Mouse (Mus musculus) natural killer cell, adult 2 months (primary cell): ENCODE results near the gene Hsd11b2.

Source experiments
- DNase-seq, 2 experiments: peaks; one replicate each; pipeline ENCODE4 v3.0.0; 2022; ENCODE audit warnings: low spot score in 2 of 2

Gene Hsd11b2

DNA sequence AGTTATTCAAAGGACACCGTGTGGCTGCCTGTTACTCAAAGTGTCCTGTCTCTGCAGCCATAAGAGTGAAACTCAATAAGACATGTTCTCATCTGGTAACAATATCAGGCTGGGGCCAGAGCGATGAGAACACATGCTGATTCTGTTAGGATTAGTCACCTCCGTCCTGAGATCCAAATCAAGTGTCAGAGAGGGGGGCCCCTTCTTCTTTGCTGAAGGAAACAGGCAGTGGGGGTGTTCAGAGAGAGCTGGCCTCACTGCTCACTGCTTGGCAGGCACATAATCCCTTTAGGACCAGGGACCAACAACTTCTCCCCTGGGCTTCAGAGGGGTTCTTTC, 34.6 kb upstream of the Hsd11b2 start:
- no peak for DNase-seq

DNA sequence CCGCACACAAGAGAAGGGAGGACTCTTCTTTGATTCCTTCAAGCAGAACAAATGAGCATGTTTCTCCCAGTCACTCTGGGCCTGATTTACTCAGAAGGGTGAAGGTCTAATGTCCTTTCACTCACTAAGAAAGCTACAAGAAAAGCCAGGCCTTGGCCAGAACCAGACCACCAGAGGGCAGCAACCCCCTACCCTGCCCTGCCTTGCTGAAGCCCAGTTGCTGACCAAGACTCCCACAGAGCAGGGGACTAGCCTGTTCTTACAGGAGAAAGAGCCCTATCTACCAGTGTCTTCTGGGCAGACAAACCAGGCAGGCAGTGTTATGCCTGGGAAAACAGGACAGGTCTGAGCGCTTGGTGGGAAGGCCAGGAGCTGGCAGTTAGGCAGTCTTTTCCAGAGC, 34.2 kb upstream of the Hsd11b2 start:
- peak in 1 of 2 experiments; percentile 17 for DNase-seq

DNA sequence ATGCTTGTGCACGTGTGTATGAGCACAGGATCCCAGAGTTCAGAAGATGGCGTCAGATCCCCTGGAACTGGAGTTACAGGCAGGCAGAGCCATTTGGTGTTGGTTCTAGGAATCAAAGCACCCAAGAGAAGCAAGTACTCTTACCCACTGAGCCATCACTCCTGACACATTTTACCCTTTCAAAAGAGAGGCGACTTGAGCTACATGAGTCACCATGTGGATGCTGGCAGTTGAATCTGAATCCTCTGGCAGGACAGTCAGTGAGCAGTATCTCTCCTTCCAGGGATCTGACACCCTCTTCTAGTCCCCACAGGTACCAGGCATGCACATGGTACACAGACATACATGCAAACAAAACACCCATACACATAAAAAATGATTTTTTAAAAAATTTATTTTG, 30.5 kb upstream of the Hsd11b2 start:
- no peak for DNase-seq

GRCm38 (mm10) chr8:105489281-105489680, 29.3 kb upstream of the Hsd11b2 start:
- no peak for DNase-seq

DNA sequence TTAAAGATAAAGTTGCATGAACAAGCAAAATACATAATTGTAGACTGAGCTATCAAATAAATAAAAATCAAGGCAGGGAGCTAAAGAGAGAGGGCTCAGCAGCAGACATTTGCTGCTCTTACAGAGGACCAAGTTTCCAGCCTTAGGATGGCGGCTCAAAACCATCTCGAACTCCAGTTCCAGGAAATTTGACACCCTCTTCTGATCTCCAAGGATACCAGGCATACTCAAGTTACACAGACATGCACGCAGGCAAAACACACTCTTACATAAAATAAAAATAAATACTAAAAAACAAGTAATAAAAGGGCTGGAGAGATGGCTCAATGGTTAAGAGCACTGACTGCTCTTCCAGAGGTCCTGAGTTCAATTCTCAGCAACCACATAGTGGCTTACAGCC, 25.1 kb upstream of the Hsd11b2 start:
- DNase-seq: no peak

- no peak for DNase-seq
These were observed 24.0 kb upstream of the Hsd11b2 start for GRCm38 (mm10) chr8:105494566-105494965.

DNA sequence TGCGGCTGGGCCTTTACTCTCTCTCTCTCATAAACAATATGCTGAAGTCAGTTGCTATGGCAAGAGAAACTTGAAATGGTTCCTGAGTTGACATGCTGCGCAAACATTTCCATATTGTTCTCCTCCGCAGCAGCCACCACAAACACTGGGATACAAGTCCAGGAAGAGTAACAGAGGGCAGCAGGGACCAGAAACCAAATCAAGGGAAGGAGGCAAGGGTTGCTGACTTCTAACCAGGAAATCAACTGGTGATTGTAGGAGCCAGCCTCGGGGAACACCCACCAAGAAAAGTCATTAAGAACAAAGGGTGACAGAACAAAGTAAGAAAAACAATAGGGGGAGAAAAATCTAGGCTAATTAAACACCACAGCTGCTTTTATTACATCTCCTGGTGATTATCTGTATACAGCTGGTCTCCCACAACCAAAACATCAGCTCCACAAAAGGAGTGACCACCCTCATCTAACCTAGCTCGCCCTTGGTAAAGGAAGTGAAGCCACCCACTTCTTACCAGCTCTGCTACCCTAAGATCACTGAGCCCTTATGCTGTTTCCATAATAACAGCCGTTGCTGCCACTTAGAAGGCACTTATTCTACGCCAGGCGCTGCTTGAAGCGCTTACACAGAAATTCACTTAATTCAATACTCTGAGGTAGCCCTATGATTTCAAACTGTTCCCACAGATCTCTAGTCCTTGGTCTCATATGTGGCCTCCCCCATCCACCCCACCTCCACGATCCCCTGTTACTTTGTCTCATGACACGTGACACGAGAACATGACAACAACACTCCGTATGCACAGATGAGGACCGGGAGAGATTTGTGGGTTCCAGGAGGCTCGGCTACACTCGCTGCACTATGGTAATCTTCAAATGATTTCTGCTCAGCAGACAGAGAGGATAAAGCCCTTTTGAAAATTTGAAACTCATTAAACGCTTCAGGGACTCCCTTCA, 22.9 kb upstream of the Hsd11b2 start:
- no peak for DNase-seq

DNA sequence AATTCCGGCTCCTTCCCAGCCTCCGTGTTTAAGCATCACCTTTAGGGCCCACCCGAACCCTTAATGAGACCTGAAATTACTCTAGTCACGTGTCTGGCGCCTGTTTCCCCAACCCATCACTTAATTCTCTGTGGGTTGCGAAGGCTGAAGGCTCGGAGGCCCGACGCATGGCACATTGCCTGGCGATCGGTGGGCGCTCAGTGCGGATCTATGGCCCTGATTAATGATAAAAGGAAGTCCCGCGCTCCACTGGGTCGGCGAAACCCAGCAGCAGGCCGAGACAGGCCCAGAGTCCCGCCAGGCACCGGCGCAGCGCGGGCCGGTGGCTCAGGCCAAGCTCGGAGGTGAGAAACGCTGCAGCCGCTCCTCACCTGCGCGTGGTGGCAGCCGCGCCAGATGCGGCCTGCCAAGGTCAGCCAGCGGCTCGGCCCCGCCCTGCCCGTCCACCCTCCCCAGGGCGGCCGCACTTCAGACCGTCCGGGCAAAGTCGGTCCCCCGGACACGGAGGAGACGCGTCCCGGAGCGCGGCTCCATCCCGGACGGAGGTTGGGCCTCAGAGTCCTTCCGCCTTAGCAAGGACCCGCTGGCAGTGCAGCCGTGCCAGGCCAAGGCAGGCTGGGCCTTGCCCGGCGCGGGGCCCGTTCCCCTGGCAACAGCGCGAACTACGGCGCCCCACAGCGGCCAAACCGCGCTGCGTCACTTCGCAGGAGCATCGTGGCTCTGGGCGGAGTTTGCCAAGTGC, 21.9 kb upstream of the Hsd11b2 start, which contains the start of gene Zdhhc1:
Zdhhc1 (minus strand) TSS at position 464 of the 742 bp plus-strand sequence.
- DNase-seq: peak; percentile 63 to 76

DNA sequence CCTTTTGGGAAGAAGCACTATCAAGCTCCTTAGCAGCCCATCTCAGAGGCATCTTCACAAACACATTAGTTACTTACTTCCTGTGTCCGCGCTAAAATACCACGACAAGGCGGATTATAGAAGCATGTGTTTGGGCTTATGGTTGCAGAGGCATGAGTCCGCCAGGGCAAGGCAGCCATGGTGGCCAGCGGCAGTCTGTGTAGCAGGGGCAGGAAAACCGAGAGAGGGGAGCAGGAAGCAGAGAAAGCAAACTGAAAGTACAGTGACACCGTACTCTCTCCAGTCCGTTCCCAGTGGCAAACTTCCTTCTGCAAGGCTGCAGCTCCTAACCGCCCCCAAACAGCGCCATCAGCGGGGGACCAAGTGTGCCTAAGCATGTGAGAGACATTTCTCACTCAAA, 18.8 kb upstream of the Hsd11b2 start:
- no peak for DNase-seq

DNA sequence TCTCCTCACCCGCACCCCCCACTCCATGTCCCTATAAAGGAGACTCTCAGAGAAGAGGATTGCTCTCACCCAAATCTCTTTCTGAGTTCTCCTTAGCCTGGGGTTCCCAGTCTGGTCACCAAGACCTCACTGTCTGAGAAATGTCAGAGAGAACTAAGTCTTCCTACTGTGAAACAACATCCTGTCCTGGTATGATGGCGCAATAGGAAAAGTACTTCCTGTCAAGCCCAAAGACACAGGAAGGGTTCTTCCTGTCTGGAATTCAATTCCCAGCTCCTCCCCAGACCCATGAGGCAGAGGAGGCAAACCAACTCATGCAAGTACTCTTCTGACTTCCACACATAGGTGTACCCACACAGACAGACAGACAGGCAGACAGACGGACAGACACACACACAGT, 13.9 kb upstream of the Hsd11b2 start:
- no peak for DNase-seq

- DNase-seq: no peak
These were observed 11.6 kb upstream of the Hsd11b2 start for GRCm38 (mm10) chr8:105506977-105507376.

DNA sequence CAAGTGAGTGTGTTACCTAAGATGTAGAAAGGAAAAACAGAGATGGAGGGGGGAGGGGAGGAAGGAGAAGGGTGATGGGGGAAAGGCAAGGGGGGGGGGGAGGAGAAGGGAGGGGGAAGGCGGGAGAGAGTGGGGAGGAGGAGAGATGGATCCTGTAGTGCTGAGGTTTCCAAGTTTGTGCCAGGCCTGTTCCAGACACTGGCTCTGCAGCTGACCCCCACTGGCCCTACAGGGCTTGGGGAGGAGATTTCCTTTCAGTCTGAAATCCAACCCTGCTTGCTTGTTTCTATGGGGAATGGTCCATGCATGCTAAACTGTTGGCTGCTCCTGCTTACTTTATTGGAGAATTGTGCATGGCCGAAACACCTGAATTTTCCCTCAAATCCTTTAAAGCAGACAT, 9.8 kb upstream of the Hsd11b2 start:
- DNase-seq: no peak

GRCm38 (mm10) chr8:105509997-105510735, 8.4 kb upstream of the Hsd11b2 start:
- DNase-seq: no peak

DNA sequence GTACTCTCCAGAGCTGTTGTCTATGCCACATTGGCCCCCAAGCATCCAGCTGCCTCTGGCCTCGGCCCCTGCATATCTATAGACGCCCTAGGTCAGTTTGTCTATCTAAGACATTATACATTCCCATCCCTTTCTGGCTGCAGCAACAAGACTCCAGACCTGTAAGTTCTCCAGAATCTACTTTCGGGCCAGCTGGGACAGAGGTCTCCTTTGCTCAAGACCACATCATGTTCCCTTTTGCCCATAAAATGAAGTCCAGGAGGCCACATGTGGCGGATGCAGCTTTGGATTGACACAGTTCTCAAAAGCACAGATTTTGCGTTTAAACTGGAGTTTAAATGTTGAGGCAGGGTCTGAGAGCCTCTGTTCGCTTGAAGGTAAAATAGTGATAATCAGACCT, 4.4 kb upstream of the Hsd11b2 start:
- DNase-seq: no peak

- DNase-seq: no peak
These were observed 3.9 kb upstream of the Hsd11b2 start for GRCm38 (mm10) chr8:105514656-105515055.

DNA sequence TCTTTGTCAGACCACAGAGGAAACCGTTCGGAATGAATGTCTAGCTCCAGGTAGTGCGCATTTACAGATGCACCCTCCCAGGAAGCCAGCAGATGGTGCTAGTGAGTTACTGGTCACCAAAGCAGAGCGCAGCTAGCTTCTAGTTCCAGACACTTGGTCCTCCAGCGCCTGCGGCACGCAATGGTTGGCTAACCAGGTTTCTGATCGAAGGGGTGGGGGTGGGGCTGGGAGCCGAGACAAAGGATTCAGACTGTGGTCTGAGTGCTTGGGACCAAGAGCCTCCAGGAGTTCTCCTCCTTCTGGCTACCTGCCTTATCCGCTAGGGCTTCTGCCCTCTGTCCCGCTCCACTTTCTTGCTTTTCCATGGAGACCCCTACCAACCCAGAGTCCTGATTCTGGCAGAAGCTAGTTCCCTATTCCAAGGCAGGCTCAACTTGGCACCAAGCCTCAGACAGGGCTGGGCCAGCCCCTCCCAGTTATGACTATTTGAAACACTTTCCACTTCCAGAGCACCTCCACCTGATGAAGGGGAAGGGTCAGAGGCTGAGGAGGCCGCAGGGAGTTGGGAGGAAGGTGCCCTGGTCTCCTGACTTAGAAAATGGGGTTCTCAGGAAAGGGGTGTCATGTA, 2.4 kb upstream of the Hsd11b2 start:
- DNase-seq: peak; percentile 62 to 73

DNA sequence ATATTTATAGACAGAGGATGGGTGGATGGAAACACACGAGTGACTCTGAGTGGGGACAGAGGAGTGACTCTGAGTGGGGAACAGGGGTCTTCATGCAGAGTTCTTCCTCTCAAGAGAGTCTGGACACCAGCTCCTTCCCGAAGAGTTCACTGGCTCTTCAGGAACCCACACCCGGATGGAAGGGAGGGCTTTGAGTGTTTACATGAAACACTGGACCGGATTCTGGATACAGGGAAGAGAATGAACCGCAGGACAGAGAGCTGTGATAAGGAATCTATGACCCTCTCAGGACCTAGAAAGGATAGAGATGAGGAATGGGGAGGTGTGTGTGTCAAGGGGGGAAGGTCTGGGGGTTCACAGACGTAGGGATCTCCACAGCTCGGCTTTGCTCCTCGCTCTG, 1.2 kb upstream of the Hsd11b2 start:
- DNase-seq: no peak

DNA sequence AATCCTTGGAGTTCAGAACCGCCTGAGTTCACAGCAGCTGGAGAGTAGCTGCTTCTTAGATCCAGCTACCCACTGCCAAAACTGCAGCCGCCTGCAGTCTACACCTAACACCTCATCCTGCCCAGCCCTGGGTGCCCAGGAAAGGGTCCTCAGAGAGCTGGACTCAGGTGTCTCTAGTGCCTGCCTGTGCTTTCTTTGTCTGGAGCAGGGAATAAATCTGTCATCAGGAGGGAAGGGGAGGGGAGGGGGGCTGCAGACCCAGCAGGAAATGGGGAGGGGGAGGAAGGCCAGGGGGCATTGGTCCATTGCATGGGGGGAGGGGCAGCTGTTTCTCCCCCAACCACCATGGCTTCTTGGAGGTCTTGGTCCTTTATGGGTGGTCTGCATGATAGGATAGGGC, 1.0 kb downstream of the Hsd11b2 start:
- no peak for DNase-seq

GRCm38 (mm10) chr8:105520521-105520920, 2.0 kb downstream of the Hsd11b2 start:
- no peak for DNase-seq

- no peak for DNase-seq
These were observed 2.5 kb downstream of the Hsd11b2 start for GRCm38 (mm10) chr8:105521061-105521460.

- DNase-seq: no peak
These were observed 3.6 kb downstream of the Hsd11b2 start for GRCm38 (mm10) chr8:105521995-105522769.
